Mouse (Mus musculus): ENCODE measurements around the gene Acyp2. TPM values are rescaled to one million over a fixed set of nuclear protein-coding genes. Genes with fewer than 3 reads are reported as not detected.

The Acyp2 gene
- polyA plus RNA-seq, 1 experiment from 2014 or later = 14.5 TPM

- ATAC-seq (ENCODE audit: low FRiP score) = no peak
- Histone ChIP-seq H3K4me2 (no peak overlapping the region), H3K4me1 (ENCODE audit: control insufficient read depth, insufficient read depth, low read length) (no peaks in the 10 kb centered on the region), H3K4me3 (ENCODE audit: low read depth, low read length) (no peak overlapping the region), H3K9me3 (ENCODE audit: control insufficient read depth, low read length) (no peaks in the 10 kb centered on the region), H3K36me3 (ENCODE audit: control insufficient read depth, insufficient read depth, low read length) (no peaks in the 10 kb centered on the region), H3K27ac (ENCODE audit: low read depth, low read length) (no peak overlapping the region), H3K9ac (ENCODE audit: low read length) (no peak overlapping the region), H3K27me3 (ENCODE audit: control insufficient read depth, insufficient read depth, low read length) (no peaks in the 10 kb centered on the region)
- WGBS = 88% methylated on average over 1 of the region's 1 CpGs
- DNase-seq (ENCODE audit: low spot score, missing footprints) = no peak
These were observed 40.1 kb downstream of the Acyp2 start for GRCm38 (mm10) chr11:30609247-30609646.

- WGBS = 75% methylated on average over 3 of the region's 3 CpGs
- Histone ChIP-seq H3K27ac (ENCODE audit: low read depth, low read length) (no peak overlapping the region), H3K4me1 (ENCODE audit: control insufficient read depth, insufficient read depth, low read length) (no peaks in the 10 kb centered on the region), H3K27me3 (ENCODE audit: control insufficient read depth, insufficient read depth, low read length) (no peaks in the 10 kb centered on the region), H3K36me3 (ENCODE audit: control insufficient read depth, insufficient read depth, low read length) (no peaks in the 10 kb centered on the region), H3K9ac (ENCODE audit: low read length) (no peak overlapping the region), H3K4me2 (no peak overlapping the region), H3K4me3 (ENCODE audit: low read depth, low read length) (no peak overlapping the region), H3K9me3 (ENCODE audit: control insufficient read depth, low read length) (no peaks in the 10 kb centered on the region)
- DNase-seq (ENCODE audit: low spot score, missing footprints) (no peak), ATAC-seq (ENCODE audit: low FRiP score) (no peak)
These were observed 41.5 kb downstream of the Acyp2 start for GRCm38 (mm10) chr11:30607587-30608518.

GRCm38 (mm10) chr11:30597259-30597658 is 52.1 kb downstream of the Acyp2 start:
- no peak overlapping the region for H3K4me2 ChIP-seq
- no peaks in the 10 kb centered on the region for H3K27me3 ChIP-seq (ENCODE audit: control insufficient read depth, insufficient read depth, low read length)
- H3K9me3 ChIP-seq (ENCODE audit: control insufficient read depth, low read length) = no peaks in the 10 kb centered on the region
- no peak overlapping the region for H3K27ac ChIP-seq (ENCODE audit: low read depth, low read length)
- no peak overlapping the region for H3K4me3 ChIP-seq (ENCODE audit: low read depth, low read length)
- DNase-seq (ENCODE audit: low spot score, missing footprints) (no peak), ATAC-seq (ENCODE audit: low FRiP score) (no peak)
- 75% methylated on average over 3 of the region's 3 CpGs for WGBS
- no peaks in the 10 kb centered on the region for H3K36me3 ChIP-seq (ENCODE audit: control insufficient read depth, insufficient read depth, low read length)
- H3K9ac ChIP-seq (ENCODE audit: low read length) = no peak overlapping the region
- no peaks in the 10 kb centered on the region for H3K4me1 ChIP-seq (ENCODE audit: control insufficient read depth, insufficient read depth, low read length)

- no peak overlapping the region for H3K27ac ChIP-seq (ENCODE audit: low read depth, low read length)
- no peaks in the 10 kb centered on the region for H3K27me3 ChIP-seq (ENCODE audit: control insufficient read depth, insufficient read depth, low read length)
- DNase-seq (ENCODE audit: low spot score, missing footprints) (no peak), ATAC-seq (ENCODE audit: low FRiP score) (no peak)
- H3K4me3 ChIP-seq (ENCODE audit: low read depth, low read length) = no peak overlapping the region
- no peaks in the 10 kb centered on the region for H3K4me1 ChIP-seq (ENCODE audit: control insufficient read depth, insufficient read depth, low read length)
- no peaks in the 10 kb centered on the region for H3K36me3 ChIP-seq (ENCODE audit: control insufficient read depth, insufficient read depth, low read length)
- no peak overlapping the region for H3K4me2 ChIP-seq
- no peaks in the 10 kb centered on the region; the same call in 1 of the 2 replicates for H3K9me3 ChIP-seq (ENCODE audit: control insufficient read depth, low read length)
- WGBS = 83% methylated on average over 2 of the region's 2 CpGs
- H3K9ac ChIP-seq (ENCODE audit: low read length) = no peak overlapping the region
These were observed 69.4 kb downstream of the Acyp2 start for GRCm38 (mm10) chr11:30580008-30580407.

GRCm38 (mm10) chr11:30578931-30579330 is 70.5 kb downstream of the Acyp2 start:
- no peak for DNase-seq (ENCODE audit: low spot score, missing footprints)

GRCm38 (mm10) chr11:30572790-30573395 is 76.5 kb downstream of the Acyp2 start:
- no peak for DNase-seq (ENCODE audit: low spot score, missing footprints)
- H3K27ac ChIP-seq (ENCODE audit: low read depth, low read length) = no peak overlapping the region
- 92% methylated on average over 15 of the region's 15 CpGs for WGBS
- H3K4me3 ChIP-seq (ENCODE audit: low read depth, low read length) = no peak overlapping the region
- no peaks in the 10 kb centered on the region for H3K4me1 ChIP-seq (ENCODE audit: control insufficient read depth, insufficient read depth, low read length)
- no peaks in the 10 kb centered on the region for H3K9me3 ChIP-seq (ENCODE audit: control insufficient read depth, low read length)
- H3K36me3 ChIP-seq (ENCODE audit: control insufficient read depth, insufficient read depth, low read length) = no peaks in the 10 kb centered on the region
- H3K27me3 ChIP-seq (ENCODE audit: control insufficient read depth, insufficient read depth, low read length) = no peaks in the 10 kb centered on the region
- no peak for ATAC-seq (ENCODE audit: low FRiP score)
- no peak overlapping the region for H3K4me2 ChIP-seq
- H3K9ac ChIP-seq (ENCODE audit: low read length) = no peak overlapping the region

More at GRCm38 (mm10) chr11:30578931-30579330, 70.5 kb downstream of the Acyp2 start:
- no peak overlapping the region for H3K27ac ChIP-seq (ENCODE audit: low read depth, low read length)
- no peaks in the 10 kb centered on the region for H3K4me1 ChIP-seq (ENCODE audit: control insufficient read depth, insufficient read depth, low read length)
- H3K27me3 ChIP-seq (ENCODE audit: control insufficient read depth, insufficient read depth, low read length) = no peaks in the 10 kb centered on the region
- no peaks in the 10 kb centered on the region for H3K36me3 ChIP-seq (ENCODE audit: control insufficient read depth, insufficient read depth, low read length)
- 78% methylated on average over 2 of the region's 2 CpGs for WGBS
- ATAC-seq (ENCODE audit: low FRiP score) = no peak
- no peak overlapping the region for H3K4me2 ChIP-seq
- no peak overlapping the region for H3K4me3 ChIP-seq (ENCODE audit: low read depth, low read length)
- no peaks in the 10 kb centered on the region; the same call in 1 of the 2 replicates for H3K9me3 ChIP-seq (ENCODE audit: control insufficient read depth, low read length)
- H3K9ac ChIP-seq (ENCODE audit: low read length) = no peak overlapping the region

GRCm38 (mm10) chr11:30570568-30570967 is 78.8 kb downstream of the Acyp2 start:
- no peak for DNase-seq (ENCODE audit: low spot score, missing footprints)
- Histone ChIP-seq H3K4me1 (ENCODE audit: control insufficient read depth, insufficient read depth, low read length) (no peaks in the 10 kb centered on the region), H3K36me3 (ENCODE audit: control insufficient read depth, insufficient read depth, low read length) (no peaks in the 10 kb centered on the region), H3K9me3 (ENCODE audit: control insufficient read depth, low read length) (no peaks in the 10 kb centered on the region), H3K27me3 (ENCODE audit: control insufficient read depth, insufficient read depth, low read length) (no peaks in the 10 kb centered on the region), H3K4me3 (ENCODE audit: low read depth, low read length) (no peak overlapping the region), H3K4me2 (no peak overlapping the region), H3K9ac (ENCODE audit: low read length) (no peak overlapping the region), H3K27ac (ENCODE audit: low read depth, low read length) (no peak overlapping the region)
- 92% methylated on average over 3 of the region's 3 CpGs for WGBS
- ATAC-seq (ENCODE audit: low FRiP score) = no peak

GRCm38 (mm10) chr11:30560215-30560614 is 89.2 kb downstream of the Acyp2 start:
- Histone ChIP-seq H3K27me3 (ENCODE audit: control insufficient read depth, insufficient read depth, low read length) (no peaks in the 10 kb centered on the region), H3K4me2 (no peak overlapping the region), H3K4me1 (ENCODE audit: control insufficient read depth, insufficient read depth, low read length) (no peaks in the 10 kb centered on the region), H3K27ac (ENCODE audit: low read depth, low read length) (no peak overlapping the region), H3K9ac (ENCODE audit: low read length) (no peak overlapping the region), H3K9me3 (ENCODE audit: control insufficient read depth, low read length) (no peaks in the 10 kb centered on the region), H3K4me3 (ENCODE audit: low read depth, low read length) (no peak overlapping the region), H3K36me3 (ENCODE audit: control insufficient read depth, insufficient read depth, low read length) (no peaks in the 10 kb centered on the region)
- DNase-seq (ENCODE audit: low spot score, missing footprints) = no peak
- WGBS = 92% methylated on average over 1 of the region's 1 CpGs
- ATAC-seq (ENCODE audit: low FRiP score) = no peak

GRCm38 (mm10) chr11:30553408-30553807 is 96.0 kb downstream of the Acyp2 start:
- Histone ChIP-seq H3K9ac (ENCODE audit: low read length) (no peak overlapping the region), H3K4me3 (ENCODE audit: low read depth, low read length) (no peak overlapping the region), H3K36me3 (ENCODE audit: control insufficient read depth, insufficient read depth, low read length) (no peaks in the 10 kb centered on the region), H3K4me1 (ENCODE audit: control insufficient read depth, insufficient read depth, low read length) (no peaks in the 10 kb centered on the region), H3K9me3 (ENCODE audit: control insufficient read depth, low read length) (no peaks in the 10 kb centered on the region), H3K27me3 (ENCODE audit: control insufficient read depth, insufficient read depth, low read length) (no peaks in the 10 kb centered on the region), H3K4me2 (no peak overlapping the region), H3K27ac (ENCODE audit: low read depth, low read length) (no peak overlapping the region)
- 97% methylated on average over 1 of the region's 1 CpGs for WGBS
- ATAC-seq (ENCODE audit: low FRiP score) = no peak
- DNase-seq (ENCODE audit: low spot score, missing footprints) = no peak
